In the genomic region with DNA sequence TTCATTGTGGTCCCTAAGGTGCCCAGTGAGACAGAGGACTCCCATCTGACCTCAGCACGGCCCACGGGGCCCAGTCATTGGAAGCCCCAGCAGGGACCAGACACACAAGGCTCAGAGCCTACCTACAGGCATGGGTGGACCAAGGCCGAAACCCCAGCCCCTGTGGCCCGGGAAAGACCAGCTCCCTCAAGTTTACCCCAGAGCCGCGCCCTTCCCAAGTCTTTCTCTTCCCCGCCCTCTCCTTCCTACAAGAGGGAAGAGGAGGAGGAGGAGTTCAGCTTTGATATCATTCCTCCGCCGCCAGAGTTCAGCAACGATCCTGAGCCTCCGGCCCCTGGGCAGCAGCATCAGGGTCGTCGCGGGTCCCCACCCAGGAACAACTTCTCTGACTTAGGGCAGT, we compare ENCODE assay signal across 9 mouse cellular contexts. TPM values are rescaled to one million over a fixed set of nuclear protein-coding genes. Genes with fewer than 3 reads are reported as not detected.
A peak's percentile ranks its signal among the peaks of the same experiment; 100 is the strongest.
DNase-seq lines count a peak whose midpoint lies in the region; ATAC-seq lines count a peak whose summit lies in the region.
"Had no signal": no experiment of that assay in that cellular context is flagged by ENCODE, and none has a peak within 500 bp of the region (broad histone marks: within the 10 kb centered on the region; RNA-seq: fewer than 3 reads in every experiment).

No protein-coding gene starts in this region.

- H3K9ac ChIP-seq in liver, embryonic 11.5 days (ENCODE audit: low read depth, low read length), result 0 out of 2 replicates have a peak overlapping the region, but pooled peaks have one; percentile 31
- no peak overlapping the region for H3K9ac ChIP-seq in forebrain, embryonic 12.5 days
- H3K9ac ChIP-seq in limb, embryonic 11.5 days (ENCODE audit: low read length), result no peak overlapping the region; the same call in 1 of the 2 replicates
- no peak overlapping the region for H3K9ac ChIP-seq in neural tube, embryonic 14.5 days (replicated peaks; ENCODE audit: low read depth, low read length)

- no peak for DNase-seq in liver, embryonic 11.5 days (ENCODE audit: low spot score)
- DNase-seq in liver, result no peak
- no peak for DNase-seq in limb, embryonic 11.5 days (ENCODE audit: low spot score)
- no peak for DNase-seq in layer of hippocampus, postnatal 10 days (ENCODE audit: low spot score in 2 of 2)
- DNase-seq in frontal cortex, postnatal 14 days (ENCODE audit: low spot score in 2 of 2), result no peak
- DNase-seq in embryo, embryonic 11 days, result no peak
- DNase-seq: gastrocnemius, postnatal 36 days had no signal

- peak overlapping the region; percentile 60 for H3K4me2 ChIP-seq in liver, embryonic 11.5 days
- H3K4me2 ChIP-seq in forebrain, embryonic 12.5 days, result peak overlapping the region; percentile 40
- peak overlapping the region; percentile 35 for H3K4me2 ChIP-seq in limb, embryonic 11.5 days (ENCODE audit: low read depth, severe bottlenecking)
- H3K4me2 ChIP-seq in neural tube, embryonic 14.5 days (ENCODE audit: low read depth, low read length), result peak overlapping the region; percentile 16; the same call in 1 of the 2 replicates

- no peaks in the 10 kb centered on the region for H3K9me3 ChIP-seq in liver, embryonic 11.5 days (ENCODE audit: control insufficient read depth, low read length)
- no peaks in the 10 kb centered on the region for H3K9me3 ChIP-seq in forebrain, embryonic 12.5 days
- H3K9me3 ChIP-seq in limb, embryonic 11.5 days (ENCODE audit: control insufficient read depth, low read length), result no peaks in the 10 kb centered on the region
- H3K9me3 ChIP-seq in neural tube, embryonic 14.5 days (ENCODE audit: control insufficient read depth, low read length), result no peaks in the 10 kb centered on the region

- no peak overlapping the region for H3K27ac ChIP-seq in liver, embryonic 11.5 days (ENCODE audit: low read depth, low read length)
- no peak overlapping the region for H3K27ac ChIP-seq in forebrain, embryonic 12.5 days
- H3K27ac ChIP-seq in limb, embryonic 11.5 days (replicated peaks; ENCODE audit: low read depth, low read length), result no peak overlapping the region
- H3K27ac ChIP-seq in neural tube, embryonic 14.5 days (ENCODE audit: low read depth, low read length), result no peak overlapping the region

- peaks cover 27% of the 10 kb centered on the region for H3K4me1 ChIP-seq in liver, embryonic 11.5 days (replicated peaks; ENCODE audit: control insufficient read depth, insufficient read depth, low read length)
- peaks cover 21% of the 10 kb centered on the region for H3K4me1 ChIP-seq in forebrain, embryonic 12.5 days
- H3K4me1 ChIP-seq in limb, embryonic 11.5 days (ENCODE audit: control insufficient read depth, insufficient read depth, low read length), result peaks cover 4% of the 10 kb centered on the region; the same call in 1 of the 2 replicates
- no peaks in the 10 kb centered on the region for H3K4me1 ChIP-seq in neural tube, embryonic 14.5 days (ENCODE audit: control insufficient read depth, insufficient read depth, low read length)

- H3K36me3 ChIP-seq in liver, embryonic 11.5 days (ENCODE audit: control insufficient read depth, insufficient read depth, low read length), result no peaks in the 10 kb centered on the region
- H3K36me3 ChIP-seq in forebrain, embryonic 12.5 days (replicated peaks), result no peaks in the 10 kb centered on the region
- no peaks in the 10 kb centered on the region for H3K36me3 ChIP-seq in limb, embryonic 11.5 days (ENCODE audit: control insufficient read depth, insufficient read depth, low read length)
- H3K36me3 ChIP-seq in neural tube, embryonic 14.5 days (ENCODE audit: control insufficient read depth, insufficient read depth, low read length), result no peaks in the 10 kb centered on the region

- no peak for ATAC-seq in liver, embryonic 11.5 days (replicated peaks; ENCODE audit: low FRiP score)
- ATAC-seq in forebrain, embryonic 12.5 days (ENCODE audit: low FRiP score), result no peak
- no peak for ATAC-seq in limb, embryonic 11.5 days (ENCODE audit: insufficient number of reproducible peaks, low FRiP score, low TSS enrichment, low read depth)
- ATAC-seq in neural tube, embryonic 14.5 days (ENCODE audit: low read depth), result 0 out of 2 replicates have a peak, but pooled peaks have one; percentile 10

- H3K27me3 ChIP-seq in liver, embryonic 11.5 days (replicated peaks; ENCODE audit: control insufficient read depth, insufficient read depth, low read length), result peaks cover 43% of the 10 kb centered on the region
- peaks cover 68% of the 10 kb centered on the region for H3K27me3 ChIP-seq in forebrain, embryonic 12.5 days
- H3K27me3 ChIP-seq in limb, embryonic 11.5 days (ENCODE audit: control insufficient read depth, insufficient read depth, low read length), result peaks cover 38% of the 10 kb centered on the region
- H3K27me3 ChIP-seq in neural tube, embryonic 14.5 days (ENCODE audit: control insufficient read depth, insufficient read depth, low read length), result peaks cover 17% of the 10 kb centered on the region

- peak overlapping the region; percentile 38 for H3K4me3 ChIP-seq in liver, embryonic 11.5 days (ENCODE audit: low read depth, low read length)
- H3K4me3 ChIP-seq in forebrain, embryonic 12.5 days (replicated peaks), result peak overlapping the region; percentile 21
- H3K4me3 ChIP-seq in limb, embryonic 11.5 days (ENCODE audit: low read depth, low read length), result peak overlapping the region; percentile 18
- H3K4me3 ChIP-seq in neural tube, embryonic 14.5 days (ENCODE audit: low read depth, low read length), result no peak overlapping the region

- 27% methylated on average over 14 of the region's 14 CpGs for WGBS in liver, embryonic 11.5 days
- WGBS in forebrain, embryonic 12.5 days, result 21% methylated on average over 13 of the region's 14 CpGs
- WGBS in limb, embryonic 11.5 days, result 14% methylated on average over 12 of the region's 14 CpGs
- 19% methylated on average over 13 of the region's 14 CpGs for WGBS in neural tube, embryonic 14.5 days

RNA-seq across cellular contexts. Expression of a gene that starts 30.9 kb away (rescaled TPM):
- polyA plus RNA-seq in liver, embryonic 11.5 days (2014; fragmentation: Nextera tagmentation; extraction: Ambion mirVana), result 0.52 and 0.96 TPM in 2 replicates
- 0.19 and 0.31 TPM in 2 replicates for polyA plus RNA-seq in forebrain, embryonic 12.5 days (2016; fragmentation: Nextera tagmentation; extraction: Ambion mirVana)
- polyA plus RNA-seq in limb, embryonic 11.5 days (2014; fragmentation: Nextera tagmentation; extraction: Ambion mirVana), result 0.12 TPM in 1 of 2 replicates, not detected in the other
- 0.36 and 0.42 TPM in 2 replicates for polyA plus RNA-seq in neural tube, embryonic 14.5 days (2014; fragmentation: Nextera tagmentation; extraction: Ambion mirVana)
- total RNA-seq in layer of hippocampus, postnatal 10 days (2021), result under 1 TPM in 1 of 2 experiments, not detected in 1; 0.94 TPM
- total RNA-seq: gastrocnemius, postnatal 36 days had no signal

RNA-seq across cellular contexts. Expression of a gene that starts 31.6 kb away (rescaled TPM):
- 0.22 and 0.23 TPM in 2 replicates for polyA plus RNA-seq in liver, embryonic 11.5 days (2014; fragmentation: Nextera tagmentation; extraction: Ambion mirVana)
- polyA plus RNA-seq in forebrain, embryonic 12.5 days (2016; fragmentation: Nextera tagmentation; extraction: Ambion mirVana), result 0.13 and 0.19 TPM in 2 replicates
- polyA plus RNA-seq in limb, embryonic 11.5 days (2014; fragmentation: Nextera tagmentation; extraction: Ambion mirVana), result 0.41 and 0.74 TPM in 2 replicates
- polyA plus RNA-seq in neural tube, embryonic 14.5 days (2014; fragmentation: Nextera tagmentation; extraction: Ambion mirVana), result 0.21 TPM in 1 of 2 replicates, not detected in the other
- total RNA-seq in layer of hippocampus, postnatal 10 days (2021), result under 1 TPM; 0.23 to 0.38 TPM

RNA-seq across cellular contexts. Expression of a gene that starts 34.0 kb away (rescaled TPM):
- 20.7 and 21.3 TPM in 2 replicates for polyA plus RNA-seq in liver, embryonic 11.5 days (2014; fragmentation: Nextera tagmentation; extraction: Ambion mirVana)
- polyA plus RNA-seq in forebrain, embryonic 12.5 days (2016; fragmentation: Nextera tagmentation; extraction: Ambion mirVana), result 31.1 and 32.9 TPM in 2 replicates
- polyA plus RNA-seq in limb, embryonic 11.5 days (2014; fragmentation: Nextera tagmentation; extraction: Ambion mirVana), result 30.4 and 33.7 TPM in 2 replicates
- 16.4 and 17.1 TPM in 2 replicates for polyA plus RNA-seq in neural tube, embryonic 14.5 days (2014; fragmentation: Nextera tagmentation; extraction: Ambion mirVana)
- 10 to 100 TPM; 16.7 to 17.0 TPM for total RNA-seq in layer of hippocampus, postnatal 10 days (2021)

RNA-seq across cellular contexts. Expression of a gene that starts 36.8 kb away (rescaled TPM):
- 525 and 530 TPM in 2 replicates for polyA plus RNA-seq in liver, embryonic 11.5 days (2014; fragmentation: Nextera tagmentation; extraction: Ambion mirVana)
- polyA plus RNA-seq in forebrain, embryonic 12.5 days (2016; fragmentation: Nextera tagmentation; extraction: Ambion mirVana), result 124 and 137 TPM in 2 replicates
- polyA plus RNA-seq in limb, embryonic 11.5 days (2014; fragmentation: Nextera tagmentation; extraction: Ambion mirVana), result 345 and 350 TPM in 2 replicates
- polyA plus RNA-seq in neural tube, embryonic 14.5 days (2014; fragmentation: Nextera tagmentation; extraction: Ambion mirVana), result 49.1 and 72.4 TPM in 2 replicates
- total RNA-seq in layer of hippocampus, postnatal 10 days (2021), result 10 to 100 TPM; 34.7 to 39.6 TPM
